Mouse (Mus musculus) testis, postnatal 14 days (tissue): ENCODE data around the gene Prkg2.

ENCODE experiments used
- DNase-seq: peaks from one replicate; pipeline ENCODE4 v3.0.0; 2021; ENCODE audit warnings: low spot score

The Prkg2 gene

DNA sequence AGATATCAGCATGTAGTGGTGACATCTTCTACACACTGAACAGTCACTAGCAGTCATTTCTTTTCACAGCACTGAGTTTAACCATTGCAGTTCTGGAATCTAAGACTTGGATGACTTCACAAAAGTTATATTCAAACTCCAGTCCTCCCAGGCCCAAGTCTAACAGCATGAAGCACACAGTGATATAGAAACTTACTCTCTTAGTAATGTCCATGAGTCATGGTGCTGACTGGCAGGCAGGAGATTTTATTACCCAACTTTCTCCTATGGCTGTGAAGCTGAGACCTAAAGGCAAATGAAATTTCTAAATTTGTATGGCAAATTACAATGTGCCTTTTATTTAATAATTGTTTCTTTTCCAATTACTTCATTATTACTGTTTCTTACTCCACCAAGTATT lies 139.2 kb downstream of the Prkg2 start:
- DNase-seq, result no peak

DNA sequence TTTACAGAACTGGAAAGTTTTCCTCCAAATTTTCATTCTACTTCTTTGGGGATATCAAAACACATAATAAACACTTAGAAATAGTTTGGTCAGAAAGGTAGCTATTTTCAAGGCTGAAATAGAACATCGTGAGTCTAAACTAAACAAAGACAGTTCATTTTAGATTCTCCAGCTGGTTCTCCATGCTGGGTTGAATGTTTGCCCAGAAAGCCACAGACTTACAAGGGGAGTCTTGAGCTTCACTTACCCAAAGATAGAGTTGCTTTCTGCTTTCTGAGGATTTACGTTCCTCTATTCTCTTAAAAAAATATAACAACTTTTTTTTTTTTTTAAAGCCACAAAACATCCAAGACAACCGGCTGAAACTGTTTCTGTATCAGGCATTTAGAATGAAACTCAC lies 142.9 kb downstream of the Prkg2 start:
- DNase-seq, result no peak

DNA sequence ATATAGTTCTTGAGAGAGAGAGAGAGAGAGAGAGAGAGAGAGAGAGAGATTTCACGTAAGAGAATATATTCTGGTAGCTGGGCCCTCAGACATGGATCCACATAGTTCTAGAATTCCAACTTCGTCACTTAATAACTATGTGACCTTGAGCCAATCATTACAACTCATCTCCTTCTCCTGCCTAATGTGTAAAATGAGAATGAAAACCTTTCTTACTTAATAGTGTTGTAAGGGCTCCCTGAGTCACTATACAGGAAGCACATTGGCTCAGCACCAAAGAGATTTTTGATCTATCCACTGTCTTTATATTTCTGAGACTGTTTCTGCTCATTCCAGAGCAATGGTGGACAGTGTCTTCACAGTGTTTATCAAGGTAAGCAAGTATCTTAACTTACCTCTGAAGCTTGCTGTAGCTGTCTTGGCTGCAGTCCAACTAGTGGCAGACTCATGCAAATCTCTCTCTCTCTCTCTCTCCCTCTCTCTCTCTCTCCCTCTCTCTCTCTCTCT lies 146.6 kb downstream of the Prkg2 start:
- DNase-seq, result no peak

DNA sequence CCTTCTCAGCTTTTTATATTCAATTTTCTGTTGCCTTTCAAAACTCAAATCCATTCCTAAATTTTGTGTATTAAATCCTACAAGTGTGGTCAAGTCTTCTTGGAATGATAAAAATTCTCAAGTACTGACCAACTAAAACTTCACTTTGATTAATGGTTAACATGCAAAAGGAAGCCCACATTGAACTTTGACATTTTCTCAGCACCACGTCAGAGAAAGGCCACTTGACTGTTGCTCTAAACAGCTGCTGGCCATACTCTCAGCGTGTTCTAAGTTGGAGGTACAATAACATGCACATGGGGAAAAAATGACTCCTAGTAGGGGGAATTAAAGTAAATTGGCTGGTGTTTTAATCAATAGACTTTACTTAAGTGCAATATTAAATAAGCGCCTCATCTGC lies 155.1 kb downstream of the Prkg2 start:
- DNase-seq, result no peak
